Mouse (Mus musculus): ENCODE measurements around the gene Slc44a2.

DNA sequence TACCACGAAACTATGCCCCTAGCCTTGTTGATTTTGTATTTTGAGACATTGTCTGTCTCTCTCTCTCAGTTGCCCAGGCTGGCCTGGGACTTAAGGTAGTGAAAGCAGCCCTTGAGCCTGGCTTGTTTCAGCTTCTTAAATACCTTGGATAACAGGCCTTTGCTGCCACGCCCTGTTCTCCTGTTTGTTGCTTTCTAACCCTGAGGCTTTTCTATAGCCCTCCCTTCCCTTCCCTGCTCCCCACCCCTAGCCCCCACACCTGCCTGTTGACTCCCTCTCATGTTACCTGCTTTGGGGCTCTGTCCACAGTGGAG is 32.8 kb downstream of the Slc44a2 start:
- TF ChIP-seq CTCF (IDR thresholded peaks at IDR 0.05; ENCODE audit: insufficient read depth, low read length) (no peak), POLR2A (IDR thresholded peaks at IDR 0.05; ENCODE audit: borderline replicate concordance, extremely low read depth, low read depth, low read length) (no peak)
